Mouse (Mus musculus) liver, postnatal 0 days (tissue): ENCODE results near the gene Acly. TPM values are rescaled to one million over a fixed set of nuclear protein-coding genes. Genes with fewer than 3 reads are reported as not detected.
"Not testable (repeated sequence)": the region's sequence is repeated elsewhere in the genome, so short reads cannot be mapped to it uniquely, and the experiment has no call there.

Experiments used
- ATAC-seq: fragments of 200-750 bp; cut with Nextera tagmentation; 2 replicates; pipeline ENCODE4 v1.8.0; 2017; ENCODE audit warnings: mild to moderate bottlenecking, moderate library complexity
- DNase-seq: peaks from one replicate; pipeline ENCODE4 v3.0.0-alpha.2; 2016
- H3K27ac ChIP-seq: fragments of 300-500 bp; sonication (generic); 2 replicates; pipeline ENCODE4 v1.5.1; 2014; ENCODE audit warnings: antibody characterized with exemption, moderate library complexity, mild to moderate bottlenecking, low read depth
- H3K27me3 ChIP-seq: fragments of 300-500 bp; sonication (generic); 2 replicates; pipeline ENCODE4 v1.6.1; 2014; ENCODE audit warnings: low read length, control low read depth, mixed read lengths; ENCODE audit not compliant: insufficient read depth
- H3K36me3 ChIP-seq: fragments of 300-500 bp; sonication (generic); replicated peaks from 2 replicates; pipeline ENCODE4 v1.6.1; 2014; ENCODE audit warnings: mild to moderate bottlenecking, control low read depth, low read length, moderate library complexity, mixed read lengths; ENCODE audit not compliant: insufficient read depth
- H3K4me1 ChIP-seq: fragments of 300-500 bp; sonication (generic); 2 replicates; pipeline ENCODE4 v1.6.1; 2014; ENCODE audit warnings: antibody characterized with exemption, mild to moderate bottlenecking, control low read depth; ENCODE audit not compliant: insufficient read depth
- H3K4me2 ChIP-seq: fragments of 300-500 bp; sonication (generic); 2 replicates; pipeline ENCODE4 v1.6.1; 2014; ENCODE audit warnings: low read depth, mild to moderate bottlenecking, low read length, moderate library complexity, mixed read lengths
- H3K4me3 ChIP-seq: fragments of 300-500 bp; sonication (generic); 2 replicates; pipeline ENCODE4 v1.5.1; 2014; ENCODE audit warnings: low read depth, low read length
- H3K9ac ChIP-seq: fragments of 300-500 bp; sonication (generic); replicated peaks from 2 replicates; pipeline ENCODE4 v1.6.1; 2014; ENCODE audit warnings: mild to moderate bottlenecking, moderate library complexity
- H3K9me3 ChIP-seq: fragments of 300-500 bp; sonication (generic); 2 replicates; pipeline ENCODE4 v1.6.1; 2016; ENCODE audit warnings: mild to moderate bottlenecking, control low read depth, low read length, mixed read lengths
- CTCF ChIP-seq: sonication (generic); IDR thresholded peaks from 2 replicates; pipeline ENCODE4 v1.5.1; 2016; ENCODE audit warnings: antibody characterized with exemption, low read depth
- EP300 ChIP-seq: IDR thresholded peaks from 2 replicates; pipeline ENCODE4 v1.6.1; 2016; ENCODE audit warnings: antibody characterized with exemption, low read depth, mild to moderate bottlenecking
- WGBS: fragments of 180-500 bp; shearing (Covaris S2); extraction: QIAGEN DNeasy Blood & Tissue Kit; methylation state at CpG from one replicate; pipeline ENCODE4 v1.1.7; 2014; ENCODE audit not compliant: insufficient replicate concordance; 5-methylcytosine and 5-hydroxymethylcytosine counted together
- polyA plus RNA-seq: library from polyadenylated mRNA; unstranded; fragments of >200 nt; fragmentation: Nextera tagmentation; extraction: Ambion mirVana; gene quantifications from 2 replicates; pipeline ENCODE4 v1.2.1, GENCODE M21; 2015

Acly gene
- polyA plus RNA-seq, 1 experiment from 2014 or later = 29.8 TPM

GRCm38 (mm10) chr11:100540966-100541365 lies 13.2 kb upstream of the Acly start:
- WGBS = 31% methylated on average over 6 of the region's 6 CpGs
- TF ChIP-seq EP300 = no peak
- no peak for TF ChIP-seq CTCF
- H3K4me1 ChIP-seq = peaks cover 13% of the 10 kb centered on the region

GRCm38 (mm10) chr11:100536466-100536865 lies 8.7 kb upstream of the Acly start:
- Histone ChIP-seq H3K27me3 (no peaks in the 10 kb centered on the region), H3K9me3 (no peaks in the 10 kb centered on the region; the same call in 1 of the 2 replicates), H3K4me2 (no peak overlapping the region), H3K4me3 (no peak overlapping the region), H3K9ac (no peak overlapping the region), H3K4me1 (no peaks in the 10 kb centered on the region), H3K36me3 (no peaks in the 10 kb centered on the region), H3K27ac (no peak overlapping the region)
- no peak for DNase-seq
- peak; percentile 51; the same call in 1 of the 2 replicates for ATAC-seq
- no peak for TF ChIP-seq EP300
- TF ChIP-seq CTCF = no peak

More at GRCm38 (mm10) chr11:100540966-100541365, 13.2 kb upstream of the Acly start:
- no peaks in the 10 kb centered on the region; the same call in 1 of the 2 replicates for H3K9me3 ChIP-seq
- H3K27me3 ChIP-seq = no peaks in the 10 kb centered on the region
- H3K27ac ChIP-seq = no peak overlapping the region
- DNase-seq = no peak
- H3K36me3 ChIP-seq = no peaks in the 10 kb centered on the region
- H3K4me2 ChIP-seq = no peak overlapping the region
- no peak overlapping the region for H3K9ac ChIP-seq
- no peak for ATAC-seq
- H3K4me3 ChIP-seq = no peak overlapping the region

DNA sequence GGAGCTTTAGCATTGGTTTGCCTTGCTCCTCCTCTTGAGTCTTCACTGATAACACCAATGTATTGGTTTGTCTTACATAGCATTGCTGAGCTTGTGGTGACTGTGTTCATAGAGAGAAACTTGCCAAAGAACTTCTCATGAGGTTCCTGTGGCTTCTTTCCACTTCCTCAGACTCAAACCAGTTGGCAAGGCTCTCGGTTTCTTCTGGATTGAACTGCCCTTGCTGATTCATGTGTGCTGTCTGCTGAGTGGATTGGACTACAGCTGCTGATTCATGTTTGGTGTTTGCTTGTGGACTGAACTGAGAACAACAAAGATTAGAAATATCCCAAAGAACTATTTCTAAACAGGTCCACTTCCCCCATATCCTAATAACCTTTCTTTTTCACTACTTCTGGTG lies 8.2 kb upstream of the Acly start:
- ATAC-seq (no peak), DNase-seq (no peak)
- Histone ChIP-seq H3K27me3 (no peaks in the 10 kb centered on the region), H3K36me3 (no peaks in the 10 kb centered on the region), H3K27ac (no peak overlapping the region), H3K4me3 (no peak overlapping the region), H3K4me2 (no peak overlapping the region), H3K9ac (no peak overlapping the region), H3K4me1 (no peaks in the 10 kb centered on the region), H3K9me3 (no peaks in the 10 kb centered on the region; the same call in 1 of the 2 replicates)
- TF ChIP-seq EP300 (no peak), CTCF (no peak)
- 43% methylated on average over 1 of the region's 1 CpGs for WGBS

DNA sequence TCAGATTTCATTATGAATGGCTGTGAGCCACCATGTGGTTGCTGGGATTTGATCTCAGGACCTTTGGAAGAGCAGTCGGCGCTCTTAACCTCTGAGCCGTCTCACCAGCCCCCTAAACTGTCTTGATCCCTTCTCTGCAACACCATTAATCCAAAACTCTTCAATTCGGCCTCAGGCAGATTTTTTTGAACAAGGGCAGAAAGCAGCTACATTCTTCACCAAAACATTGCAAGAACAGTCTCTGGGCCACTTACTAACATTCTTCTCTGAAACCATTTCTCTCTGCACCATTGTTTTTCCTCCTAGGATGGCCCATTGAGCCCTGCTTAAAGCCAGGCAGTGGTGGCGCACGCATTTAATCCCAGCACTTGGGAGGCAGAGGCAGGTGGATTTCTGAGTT lies 7.0 kb upstream of the Acly start:
- H3K4me1 ChIP-seq, H3K36me3 ChIP-seq, H3K4me3 ChIP-seq, DNase-seq, H3K27me3 ChIP-seq, H3K4me2 ChIP-seq, H3K9me3 ChIP-seq, H3K9ac ChIP-seq, H3K27ac ChIP-seq, ATAC-seq: not testable (repeated sequence)
- 87% methylated on average over 6 of the region's 6 CpGs for WGBS

DNA sequence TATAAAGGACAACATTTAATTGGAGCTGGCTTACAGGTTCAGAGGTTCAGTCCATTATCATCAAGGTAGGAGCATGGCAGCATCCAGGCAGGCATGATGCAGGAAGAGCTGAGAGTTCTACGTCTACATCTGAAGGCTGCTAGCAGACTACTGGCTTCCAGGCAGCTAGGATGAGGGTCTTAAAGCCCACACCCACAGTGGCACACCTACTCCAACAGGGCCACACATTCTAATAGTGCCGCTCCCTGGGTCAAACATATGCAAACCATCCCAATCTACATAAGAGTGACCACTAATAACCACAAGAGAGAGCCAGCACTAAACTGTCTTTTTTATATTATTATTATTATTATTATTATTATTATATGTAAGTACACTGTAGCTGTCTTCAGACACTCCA lies 6.6 kb upstream of the Acly start:
- 83% methylated on average over 2 of the region's 2 CpGs for WGBS
- H3K27me3 ChIP-seq, H3K4me3 ChIP-seq, DNase-seq, H3K9me3 ChIP-seq, H3K36me3 ChIP-seq, H3K9ac ChIP-seq, ATAC-seq, H3K4me1 ChIP-seq, H3K4me2 ChIP-seq, H3K27ac ChIP-seq: not testable (repeated sequence)

DNA sequence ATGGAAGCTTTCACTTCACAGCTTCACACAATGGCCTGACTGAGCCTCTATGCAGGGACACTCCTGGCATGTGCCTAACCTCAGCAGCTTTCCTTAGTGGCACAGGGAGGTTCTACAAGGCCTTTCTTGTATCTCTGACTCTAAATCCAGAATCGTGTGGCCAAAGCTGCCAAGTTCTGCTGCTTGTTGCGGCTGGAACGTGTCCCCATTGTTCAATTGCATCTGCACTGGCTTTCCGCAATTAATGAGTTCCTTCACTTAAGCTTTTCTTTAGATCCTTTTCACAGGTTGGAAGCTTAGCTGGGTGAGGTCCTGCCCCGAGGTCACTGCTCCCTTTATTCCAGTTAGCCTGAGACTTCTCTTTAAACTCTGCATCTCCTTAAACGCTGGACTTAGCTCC lies 6.1 kb upstream of the Acly start:
- H3K4me3 ChIP-seq = no peak overlapping the region
- no peaks in the 10 kb centered on the region for H3K36me3 ChIP-seq
- TF ChIP-seq EP300 = no peak
- TF ChIP-seq CTCF = no peak
- 80% methylated on average over 6 of the region's 6 CpGs for WGBS
- DNase-seq = no peak
- no peak overlapping the region for H3K27ac ChIP-seq
- H3K27me3 ChIP-seq = no peaks in the 10 kb centered on the region
- H3K4me1 ChIP-seq = no peaks in the 10 kb centered on the region
- H3K4me2 ChIP-seq = no peak overlapping the region
- ATAC-seq = no peak
- H3K9me3 ChIP-seq = no peaks in the 10 kb centered on the region; the same call in 1 of the 2 replicates
- H3K9ac ChIP-seq = no peak overlapping the region
